Mouse (Mus musculus): Measurements from ENCODE around the gene Swi5.

DNA sequence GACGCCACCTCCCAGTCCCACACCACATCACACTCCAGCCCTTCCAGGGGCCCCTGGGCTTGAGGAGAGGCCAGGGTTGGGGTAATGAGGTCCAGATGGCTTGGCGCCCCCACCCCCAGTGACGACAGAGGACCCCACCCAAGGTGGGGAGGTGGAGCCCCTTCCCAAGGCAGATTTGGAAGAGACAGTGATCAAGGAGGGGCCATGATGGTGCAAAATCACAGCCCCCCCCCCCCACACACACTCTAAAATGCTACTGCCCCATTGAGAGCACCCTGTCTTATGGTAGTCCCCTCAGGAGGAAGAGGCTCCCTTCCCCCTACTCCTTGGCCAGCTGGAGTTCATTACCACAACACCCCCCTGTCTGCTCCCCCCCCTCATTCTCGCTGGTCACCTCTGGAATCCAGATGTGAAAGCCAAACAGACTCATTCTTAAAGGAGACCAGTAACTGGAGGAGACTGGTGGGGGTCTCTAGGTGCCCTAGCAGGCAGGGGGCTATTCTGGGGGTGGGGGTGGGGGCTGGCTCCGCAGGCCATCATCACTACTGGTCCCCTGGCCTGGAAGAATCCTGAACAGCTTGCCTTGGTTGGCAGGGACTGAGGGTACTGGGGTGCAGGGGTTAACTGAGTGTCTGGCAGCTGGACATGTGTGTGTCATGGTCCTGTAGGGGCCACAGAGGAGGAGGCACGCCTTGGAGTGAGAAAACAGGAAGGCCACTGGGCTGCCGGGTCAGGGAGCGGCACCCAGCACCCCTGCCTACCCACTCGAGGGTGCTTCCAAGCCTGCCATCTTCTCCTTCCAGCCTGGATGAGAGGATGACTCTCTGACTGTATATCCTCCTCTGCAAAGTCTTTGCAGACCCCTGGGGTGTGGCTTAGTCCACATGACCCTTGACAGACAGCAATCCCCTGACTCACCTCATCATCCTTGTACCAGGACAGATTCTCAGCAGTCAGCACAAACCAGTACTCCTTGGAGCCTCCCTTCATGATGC, 32.0 kb upstream of the Swi5 start:
- TF ChIP-seq CTCF (IDR thresholded peaks at IDR 0.05; ENCODE audit: insufficient read depth, low read depth, low read length) (no peak), POLR2A (IDR thresholded peaks at IDR 0.05; ENCODE audit: insufficient read depth, low read depth, low read length) (no peak)
